Mouse (Mus musculus) neural tube, embryonic 15.5 days (tissue): ENCODE results near the gene B230217C12Rik. TPM values are rescaled to one million over a fixed set of nuclear protein-coding genes. Genes with fewer than 3 reads are reported as not detected.
A peak's percentile ranks its signal among the peaks of the same experiment; 100 is the strongest.
"Not testable (repeated sequence)": the region's sequence is repeated elsewhere in the genome, so short reads cannot be mapped to it uniquely, and the experiment has no call there.

ENCODE experiments used
- ATAC-seq: fragments of 200-750 bp; cut with Nextera tagmentation; 2 replicates; pipeline ENCODE4 v1.8.0; 2017; ENCODE audit warnings: mild to moderate bottlenecking, moderate TSS enrichment, moderate library complexity; ENCODE audit not compliant: low FRiP score
- H3K27ac ChIP-seq: fragments of 300-500 bp; sonication (generic); replicated peaks from 2 replicates; pipeline ENCODE4 v1.5.1; 2015; ENCODE audit warnings: mild to moderate bottlenecking, inconsistent platforms
- H3K27me3 ChIP-seq: fragments of 300-500 bp; sonication (generic); replicated peaks from 2 replicates; pipeline ENCODE4 v1.6.1; 2015; ENCODE audit warnings: inconsistent platforms
- H3K36me3 ChIP-seq: fragments of 300-500 bp; sonication (generic); 2 replicates; pipeline ENCODE4 v1.6.1; 2015; ENCODE audit warnings: inconsistent platforms
- H3K4me1 ChIP-seq: fragments of 300-500 bp; sonication (generic); 2 replicates; pipeline ENCODE4 v1.6.1; 2015; ENCODE audit warnings: inconsistent platforms
- H3K4me2 ChIP-seq: fragments of 300-500 bp; sonication (generic); 2 replicates; pipeline ENCODE4 v1.6.1; 2015; ENCODE audit warnings: inconsistent platforms, mild to moderate bottlenecking, moderate library complexity
- H3K4me3 ChIP-seq: fragments of 300-500 bp; sonication (generic); replicated peaks from 2 replicates; pipeline ENCODE4 v1.5.1; 2015; ENCODE audit warnings: mild to moderate bottlenecking, inconsistent platforms
- H3K9ac ChIP-seq: fragments of 300-500 bp; sonication (generic); replicated peaks from 2 replicates; pipeline ENCODE4 v1.6.1; 2015; ENCODE audit warnings: mild to moderate bottlenecking, inconsistent platforms
- H3K9me3 ChIP-seq: fragments of 300-500 bp; sonication (generic); replicated peaks from 2 replicates; pipeline ENCODE4 v1.6.1; 2016; ENCODE audit warnings: inconsistent platforms
- WGBS: fragments of 180-500 bp; shearing (Covaris S2); methylation state at CpG from one replicate; pipeline ENCODE4 v1.1.7; 2015; ENCODE audit warnings: mixed read lengths; 5-methylcytosine and 5-hydroxymethylcytosine counted together
- polyA plus RNA-seq: library from polyadenylated mRNA; unstranded; fragments of >200 nt; fragmentation: Nextera tagmentation; extraction: Ambion mirVana; gene quantifications from 2 replicates; pipeline ENCODE4 v1.2.1, GENCODE M21; 2015

Gene B230217C12Rik
- polyA plus RNA-seq, 1 experiment from 2014 or later: 47.2 TPM

- peak overlapping the region; percentile 65 for H3K9ac ChIP-seq
- peaks cover 17% of the 10 kb centered on the region for H3K36me3 ChIP-seq
- ATAC-seq: peak; percentile 94
- peaks cover 19% of the 10 kb centered on the region for H3K4me1 ChIP-seq
- peak overlapping the region; percentile 94 for H3K27ac ChIP-seq
- peak overlapping the region; percentile 53 for H3K4me3 ChIP-seq
- H3K9me3 ChIP-seq: no peaks in the 10 kb centered on the region
- H3K27me3 ChIP-seq: no peaks in the 10 kb centered on the region
- H3K4me2 ChIP-seq: peak overlapping the region; percentile 71
- WGBS: 1% methylated on average over 22 of the region's 22 CpGs
Measured at GRCm38 (mm10) chr11:97840991-97841661, 546 bp downstream of the B230217C12Rik start.

GRCm38 (mm10) chr11:97842001-97842400 lies 1.4 kb downstream of the B230217C12Rik start:
- ATAC-seq: no peak
- peak overlapping the region; percentile 94 for H3K27ac ChIP-seq
- 30% methylated on average over 4 of the region's 4 CpGs for WGBS
- peaks cover 19% of the 10 kb centered on the region for H3K4me1 ChIP-seq
- peak overlapping the region; percentile 53 for H3K4me3 ChIP-seq
- peaks cover 8% of the 10 kb centered on the region for H3K36me3 ChIP-seq
- no peaks in the 10 kb centered on the region for H3K9me3 ChIP-seq
- H3K4me2 ChIP-seq: peak overlapping the region; percentile 71
- peak overlapping the region; percentile 51 for H3K9ac ChIP-seq
- no peaks in the 10 kb centered on the region for H3K27me3 ChIP-seq

- Histone ChIP-seq H3K36me3 (no peaks in the 10 kb centered on the region), H3K4me3 (no peak overlapping the region), H3K4me2 (no peak overlapping the region), H3K27me3 (no peaks in the 10 kb centered on the region), H3K9me3 (no peaks in the 10 kb centered on the region), H3K27ac (no peak overlapping the region), H3K9ac (no peak overlapping the region), H3K4me1 (no peaks in the 10 kb centered on the region)
- ATAC-seq: no peak
- WGBS: 72% methylated on average over 6 of the region's 6 CpGs
Measured at GRCm38 (mm10) chr11:97850367-97850766, 9.8 kb downstream of the B230217C12Rik start.

- H3K9me3 ChIP-seq: no peaks in the 10 kb centered on the region
Measured at GRCm38 (mm10) chr11:97851601-97852000, 11.0 kb downstream of the B230217C12Rik start.

GRCm38 (mm10) chr11:97855473-97855872 lies 14.9 kb downstream of the B230217C12Rik start:
- H3K9ac ChIP-seq: no peak overlapping the region
- H3K4me1 ChIP-seq: no peaks in the 10 kb centered on the region
- H3K9me3 ChIP-seq: no peaks in the 10 kb centered on the region
- no peak for ATAC-seq
- H3K4me3 ChIP-seq: no peak overlapping the region
- no peaks in the 10 kb centered on the region for H3K27me3 ChIP-seq
- H3K27ac ChIP-seq: no peak overlapping the region
- no peak overlapping the region for H3K4me2 ChIP-seq
- 93% methylated on average over 2 of the region's 2 CpGs for WGBS
- H3K36me3 ChIP-seq: no peaks in the 10 kb centered on the region

More at GRCm38 (mm10) chr11:97851601-97852000, 11.0 kb downstream of the B230217C12Rik start:
- H3K9ac ChIP-seq: no peak overlapping the region
- no peaks in the 10 kb centered on the region for H3K4me1 ChIP-seq
- H3K4me2 ChIP-seq: no peak overlapping the region
- no peak overlapping the region for H3K4me3 ChIP-seq
- no peaks in the 10 kb centered on the region for H3K27me3 ChIP-seq
- 86% methylated on average over 2 of the region's 2 CpGs for WGBS
- H3K36me3 ChIP-seq: no peaks in the 10 kb centered on the region
- ATAC-seq: no peak
- no peak overlapping the region for H3K27ac ChIP-seq

- WGBS: 72% methylated on average over 2 of the region's 2 CpGs
Measured at GRCm38 (mm10) chr11:97862148-97862547, 21.6 kb downstream of the B230217C12Rik start.

GRCm38 (mm10) chr11:97865421-97865820 lies 24.8 kb downstream of the B230217C12Rik start:
- H3K9ac ChIP-seq: no peak overlapping the region
- no peak overlapping the region for H3K4me2 ChIP-seq
- no peaks in the 10 kb centered on the region for H3K36me3 ChIP-seq
- H3K4me1 ChIP-seq: no peaks in the 10 kb centered on the region
- no peaks in the 10 kb centered on the region for H3K27me3 ChIP-seq
- no peak overlapping the region for H3K27ac ChIP-seq
- WGBS: 88% methylated on average over 5 of the region's 5 CpGs
- ATAC-seq: no peak
- H3K4me3 ChIP-seq: no peak overlapping the region
- H3K9me3 ChIP-seq: no peaks in the 10 kb centered on the region

More at GRCm38 (mm10) chr11:97862148-97862547, 21.6 kb downstream of the B230217C12Rik start:
- Histone ChIP-seq H3K9me3 (no peaks in the 10 kb centered on the region), H3K9ac (no peak overlapping the region), H3K4me1 (no peaks in the 10 kb centered on the region), H3K27ac (no peak overlapping the region), H3K27me3 (no peaks in the 10 kb centered on the region), H3K4me2 (no peak overlapping the region), H3K36me3 (no peaks in the 10 kb centered on the region), H3K4me3 (no peak overlapping the region)
- no peak for ATAC-seq

GRCm38 (mm10) chr11:97866091-97866888 lies 25.7 kb downstream of the B230217C12Rik start:
- H3K27me3 ChIP-seq: no peaks in the 10 kb centered on the region
- H3K27ac ChIP-seq: no peak overlapping the region
- H3K36me3 ChIP-seq: no peaks in the 10 kb centered on the region
- H3K4me1 ChIP-seq: no peaks in the 10 kb centered on the region
- H3K9ac ChIP-seq: no peak overlapping the region
- no peak overlapping the region for H3K4me2 ChIP-seq
- WGBS: 92% methylated on average over 3 of the region's 3 CpGs
- no peak overlapping the region for H3K4me3 ChIP-seq
- no peaks in the 10 kb centered on the region for H3K9me3 ChIP-seq
- ATAC-seq: no peak

GRCm38 (mm10) chr11:97867591-97867990 lies 27.0 kb downstream of the B230217C12Rik start:
- Histone ChIP-seq H3K4me3 (no peak overlapping the region), H3K4me1 (no peaks in the 10 kb centered on the region), H3K27ac (no peak overlapping the region), H3K27me3 (no peaks in the 10 kb centered on the region), H3K4me2 (no peak overlapping the region), H3K9me3 (no peaks in the 10 kb centered on the region), H3K36me3 (no peaks in the 10 kb centered on the region), H3K9ac (no peak overlapping the region)
- WGBS: 89% methylated on average over 3 of the region's 3 CpGs
- ATAC-seq: no peak

- H3K4me1 ChIP-seq, H3K4me2 ChIP-seq, H3K4me3 ChIP-seq, H3K27me3 ChIP-seq, ATAC-seq, H3K27ac ChIP-seq, H3K9ac ChIP-seq, H3K9me3 ChIP-seq, H3K36me3 ChIP-seq: not testable (repeated sequence)
- WGBS: 89% methylated on average over 5 of the region's 5 CpGs
Measured at GRCm38 (mm10) chr11:97872378-97872777, 31.8 kb downstream of the B230217C12Rik start.

- no peak overlapping the region for H3K9ac ChIP-seq
- no peak for ATAC-seq
- no peaks in the 10 kb centered on the region for H3K36me3 ChIP-seq
- no peak overlapping the region for H3K4me3 ChIP-seq
- H3K27me3 ChIP-seq: no peaks in the 10 kb centered on the region
- no peaks in the 10 kb centered on the region for H3K4me1 ChIP-seq
- no peaks in the 10 kb centered on the region for H3K9me3 ChIP-seq
- H3K4me2 ChIP-seq: no peak overlapping the region
- H3K27ac ChIP-seq: no peak overlapping the region
- 95% methylated on average over 1 of the region's 1 CpGs for WGBS
Measured at GRCm38 (mm10) chr11:97874396-97874795, 33.8 kb downstream of the B230217C12Rik start.

- H3K27ac ChIP-seq: no peak overlapping the region
- no peak overlapping the region for H3K4me3 ChIP-seq
- no peak for ATAC-seq
- H3K9me3 ChIP-seq: no peaks in the 10 kb centered on the region
- no peaks in the 10 kb centered on the region for H3K4me1 ChIP-seq
- H3K36me3 ChIP-seq: no peaks in the 10 kb centered on the region
- no peaks in the 10 kb centered on the region for H3K27me3 ChIP-seq
- 62% methylated on average over 2 of the region's 2 CpGs for WGBS
- H3K9ac ChIP-seq: no peak overlapping the region
- H3K4me2 ChIP-seq: no peak overlapping the region
Measured at GRCm38 (mm10) chr11:97877341-97877740, 36.8 kb downstream of the B230217C12Rik start.
